Mouse (Mus musculus): ENCODE data around the gene Pus10.
"Not testable (repeated sequence)": the region's sequence is repeated elsewhere in the genome, so short reads cannot be mapped to it uniquely, and the experiment has no call there.

Pus10 gene

DNA sequence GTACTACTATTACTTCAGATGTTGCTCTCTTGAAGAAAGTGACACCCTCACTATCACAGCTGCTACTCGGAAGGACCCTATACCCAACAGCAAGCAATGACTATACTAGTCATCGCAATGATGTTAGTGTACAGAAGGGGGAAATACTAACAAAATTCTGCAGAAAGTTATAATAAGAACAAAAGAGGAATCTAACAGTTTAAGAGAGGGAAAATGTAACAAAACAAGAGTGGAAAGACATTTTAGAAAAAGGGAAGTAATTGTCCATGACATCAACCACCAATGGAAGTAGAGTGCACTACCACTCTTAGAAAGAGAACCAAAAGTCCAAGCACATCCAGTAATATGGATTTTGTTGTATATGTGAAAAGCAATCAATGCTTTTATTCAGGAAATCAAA lies 97.2 kb downstream of the Pus10 start:
- no peak for DNase-seq (ENCODE audit: low spot score)

GRCm38 (mm10) chr11:23767369-23767768 lies 101.9 kb downstream of the Pus10 start:
- not testable (repeated sequence) for DNase-seq (ENCODE audit: low spot score)

- no peak for DNase-seq (ENCODE audit: low spot score)
Observed at GRCm38 (mm10) chr11:23767928-23768327, 102.5 kb downstream of the Pus10 start.

DNA sequence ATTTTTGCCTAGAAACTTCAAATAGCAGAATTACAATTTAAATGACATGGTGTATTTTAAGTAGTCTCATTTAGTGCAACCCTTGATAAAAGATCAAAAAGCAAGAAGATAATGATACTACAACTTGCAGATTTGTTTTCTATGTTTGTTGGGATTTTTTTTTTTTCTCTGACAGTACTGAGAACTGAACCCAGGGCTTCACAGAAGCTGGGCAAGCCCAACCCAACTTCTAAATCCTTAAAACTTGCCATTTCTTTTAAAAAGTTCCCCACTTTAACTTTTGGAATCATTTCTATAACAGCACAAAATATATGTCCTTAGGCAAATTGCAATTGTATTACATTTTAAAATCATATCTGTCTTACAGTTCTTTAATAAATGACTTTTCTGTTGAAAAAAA lies 103.6 kb downstream of the Pus10 start:
- no peak for DNase-seq (ENCODE audit: low spot score)

DNA sequence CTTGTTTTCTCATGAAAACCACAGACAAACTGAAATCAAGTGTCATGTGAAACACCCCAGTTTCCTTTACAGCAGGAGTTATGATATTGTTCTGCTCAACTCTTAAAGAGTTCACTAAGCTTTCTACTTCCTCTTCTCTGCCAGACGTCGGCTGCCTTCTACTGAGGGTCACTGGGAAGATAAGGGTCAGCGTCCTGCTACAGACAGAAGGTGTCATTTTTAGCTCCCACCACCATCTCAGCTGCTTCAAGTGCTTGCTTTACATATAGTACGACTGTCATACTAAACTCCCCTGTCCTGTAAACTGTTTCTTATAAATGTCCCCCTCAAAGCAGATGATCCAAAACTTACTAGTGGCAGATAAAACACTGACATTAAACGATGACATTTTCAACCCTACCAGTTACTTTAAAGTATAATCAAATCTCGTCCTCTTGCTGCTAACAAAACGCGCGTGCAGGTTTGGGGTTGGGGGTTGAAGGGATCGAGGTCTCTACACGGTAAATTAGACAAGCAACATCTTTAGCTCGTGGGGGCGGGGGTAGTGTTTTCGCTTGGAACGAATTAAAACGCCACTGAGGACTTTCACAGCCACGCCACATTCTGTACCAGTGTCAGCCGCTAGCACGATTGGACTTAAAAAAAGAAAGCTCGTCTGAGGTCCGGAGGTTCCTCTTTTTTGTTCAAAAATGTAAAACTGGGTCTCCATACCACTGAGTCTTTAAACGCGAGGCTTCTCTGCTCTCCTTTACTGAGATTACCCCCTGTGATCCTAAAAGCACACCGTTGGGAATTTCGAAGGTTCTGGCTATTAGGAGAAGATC lies 104.4 kb downstream of the Pus10 start:
- peak; percentile 56 for DNase-seq (ENCODE audit: low spot score)

DNA sequence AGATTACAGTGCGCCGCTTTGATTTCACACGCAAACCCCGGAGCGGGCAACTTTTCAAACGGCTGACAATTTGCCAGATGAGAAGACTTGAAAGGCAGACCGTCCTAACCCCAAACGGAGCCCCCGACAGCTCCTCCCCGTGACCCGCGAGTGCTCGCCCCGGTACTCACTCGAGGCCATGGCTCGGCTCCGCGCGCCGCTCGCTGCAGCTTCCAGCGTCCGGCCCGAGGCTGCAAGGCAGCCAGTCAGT lies 105.0 kb downstream of the Pus10 start:
- DNase-seq (ENCODE audit: low spot score), result no peak

- DNase-seq (ENCODE audit: low spot score), result peak; percentile 82
Observed at GRCm38 (mm10) chr11:23770760-23771506, 105.5 kb downstream of the Pus10 start, which contains the start of gene Rel. Rel (minus strand) TSS chr11:23770970.

DNA sequence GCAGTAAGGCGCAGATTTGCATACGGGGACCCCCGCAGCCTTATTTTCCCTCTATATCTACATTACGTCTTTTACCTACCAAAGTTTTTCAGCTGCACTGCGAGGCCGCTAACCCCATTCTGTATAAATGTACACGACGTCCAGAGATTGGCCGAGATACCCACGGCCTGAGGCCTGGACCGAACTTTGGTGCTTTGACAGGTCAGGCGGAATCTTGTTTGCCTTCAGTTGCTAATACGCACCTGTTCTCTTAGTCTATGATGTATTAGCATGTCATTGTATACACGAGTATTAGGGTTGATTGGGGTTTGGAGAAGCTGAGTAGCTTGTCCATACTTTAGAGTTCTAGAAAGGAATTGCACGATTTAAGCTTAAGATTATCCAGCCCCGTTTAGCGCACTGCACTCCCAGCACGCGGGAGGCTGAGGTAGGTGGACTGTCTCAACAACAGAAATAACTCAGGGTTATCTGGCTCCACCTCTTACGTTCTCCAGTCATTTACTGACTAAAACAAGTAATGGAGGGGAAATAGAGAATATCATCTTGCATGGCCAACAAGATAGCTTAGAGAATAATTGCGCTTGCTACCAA lies 106.1 kb downstream of the Pus10 start:
- no peak for DNase-seq (ENCODE audit: low spot score)

GRCm38 (mm10) chr11:23772471-23772870 lies 107.0 kb downstream of the Pus10 start:
- no peak for DNase-seq (ENCODE audit: low spot score)

GRCm38 (mm10) chr11:23778787-23779201 lies 113.3 kb downstream of the Pus10 start:
- DNase-seq (ENCODE audit: low spot score), result no peak

DNA sequence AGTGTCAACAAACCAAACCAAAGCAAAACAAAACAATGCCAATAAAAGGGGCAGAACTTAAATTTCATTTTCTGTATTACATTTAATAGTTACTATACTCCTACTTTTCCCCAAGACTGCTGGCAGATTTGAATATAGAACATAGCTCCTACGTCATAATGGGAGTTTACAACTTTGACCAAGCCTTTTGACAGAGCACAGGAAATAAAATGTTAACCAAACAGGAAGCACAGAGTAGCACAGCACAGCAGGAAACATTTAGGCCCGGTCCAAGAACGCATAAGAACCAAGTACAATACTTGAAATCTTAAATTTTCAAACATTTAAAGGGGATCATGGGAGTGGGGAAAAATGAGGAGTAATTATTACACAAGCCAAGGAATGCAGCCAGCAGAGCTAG lies 116.6 kb downstream of the Pus10 start:
- no peak for DNase-seq (ENCODE audit: low spot score)
